Mouse (Mus musculus) T-helper 2 cell (primary cell): Measurements from ENCODE around the gene Nmnat2.

ENCODE experiments used
- in situ Hi-C: fragments of 300-600 bp; cut with MboI, MseI; formaldehyde crosslinking; loops from one replicate; pipeline ENCODE4 v1.15.1; 2025; ENCODE audit warnings: high pct_unique_total_duplicates

Nmnat2 gene

DNA sequence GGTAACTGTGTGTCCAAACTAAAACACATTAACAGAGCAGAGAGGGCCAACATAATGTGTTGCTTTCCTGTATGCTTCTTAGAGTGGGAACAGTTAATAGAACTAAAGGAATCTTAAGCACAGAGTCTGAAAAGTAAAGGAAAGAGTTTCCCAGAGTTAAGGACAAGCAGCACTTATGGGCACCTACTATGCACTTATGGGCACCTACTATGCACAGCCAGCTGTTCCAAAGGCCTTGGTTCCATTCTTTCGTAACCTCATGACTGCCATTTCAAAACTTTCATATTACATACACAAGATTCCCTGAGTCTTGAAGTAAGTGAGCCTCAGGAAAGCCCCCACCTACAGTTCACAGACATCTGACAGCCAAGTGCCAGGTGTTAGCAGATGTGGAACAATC is 64.3 kb downstream of the Nmnat2 start:
- in situ Hi-C loops: no loop called here

DNA sequence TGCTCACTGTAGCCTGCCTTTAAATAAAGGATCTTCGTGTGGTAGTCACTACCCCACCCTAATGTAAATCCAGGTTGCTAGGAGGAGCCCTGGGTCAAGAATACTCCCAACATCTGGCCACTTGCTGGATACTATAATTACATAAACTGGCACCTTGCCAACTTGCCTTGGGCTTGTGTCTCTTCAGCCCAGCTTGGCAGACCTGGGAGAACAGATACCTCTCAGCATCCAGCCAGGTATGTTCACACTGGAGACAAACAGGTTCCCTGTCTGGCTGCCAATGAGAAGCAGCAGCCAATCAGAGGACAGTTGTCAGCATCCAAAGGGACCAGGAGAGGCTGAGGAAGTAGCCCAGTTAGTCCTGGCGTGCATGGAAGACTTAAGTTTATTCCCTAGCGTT is 64.8 kb downstream of the Nmnat2 start:
- in situ Hi-C loops: no loop called here

DNA sequence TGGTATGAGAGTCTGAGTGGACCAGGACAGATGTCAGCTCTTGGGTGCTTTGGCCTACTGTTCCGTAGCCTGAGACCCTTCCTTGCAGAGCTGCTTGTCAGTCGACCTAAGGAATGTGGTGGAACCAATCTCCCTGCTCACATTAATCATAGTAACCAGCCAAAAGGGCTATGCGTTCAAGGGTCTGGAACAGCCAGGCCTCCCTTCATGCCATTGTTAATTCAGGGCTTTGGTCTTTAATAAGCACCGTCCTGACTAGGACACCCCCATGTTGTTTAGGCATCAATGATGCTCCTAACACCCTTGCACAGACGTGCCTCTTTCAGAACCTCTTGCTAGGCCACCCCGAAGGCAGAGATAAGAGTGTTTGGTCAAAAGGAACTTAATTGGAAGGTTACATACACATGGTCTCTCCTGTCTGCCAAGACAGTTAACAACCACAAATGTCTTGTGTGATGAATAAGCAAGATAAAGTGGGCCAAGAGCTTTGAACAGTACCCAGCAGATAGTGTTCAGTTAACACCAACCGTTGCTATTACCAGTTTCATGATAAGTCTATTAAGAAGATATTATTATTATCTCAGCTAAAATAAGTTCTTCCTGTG is 66.3 kb downstream of the Nmnat2 start:
- in situ Hi-C loops: no loop called here

DNA sequence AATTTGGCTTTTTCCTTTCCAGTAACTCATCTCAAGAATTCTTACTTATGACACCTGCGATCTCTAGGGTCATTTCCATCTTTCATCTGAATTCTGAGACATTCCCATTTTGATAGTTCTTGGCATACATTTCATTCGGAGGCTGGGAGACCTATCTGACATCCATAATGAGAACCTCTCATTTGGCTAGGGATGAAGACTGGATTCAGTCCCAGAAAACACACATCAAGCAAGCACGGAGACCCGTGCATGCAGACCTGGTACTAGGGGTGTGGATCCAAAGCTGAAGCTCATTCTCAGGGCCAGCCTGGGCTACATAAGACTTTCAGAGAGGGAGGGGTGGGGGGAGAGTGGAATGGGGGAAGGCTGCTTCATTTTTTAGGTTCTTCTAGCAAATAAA is 68.2 kb downstream of the Nmnat2 start:
- in situ Hi-C loops: no loop called here

DNA sequence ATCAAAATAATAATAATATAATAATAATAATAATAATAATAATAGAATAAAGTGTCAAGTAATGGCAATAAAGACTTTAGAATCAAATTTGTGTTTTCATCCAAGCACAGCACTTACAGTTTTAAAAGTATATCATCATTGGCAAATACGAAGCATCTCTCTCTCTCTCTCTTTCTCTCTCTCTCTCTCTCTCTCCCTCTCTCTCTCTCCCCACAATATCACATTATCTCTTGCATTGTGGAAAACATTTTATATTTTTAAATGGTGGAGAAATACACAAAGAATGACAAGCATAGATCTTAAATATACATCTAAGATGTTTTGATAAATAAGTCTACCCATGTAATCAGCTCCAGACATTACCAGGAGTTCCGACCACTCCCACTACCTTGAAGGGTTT is 69.1 kb downstream of the Nmnat2 start:
- in situ Hi-C loops: no loop called here

DNA sequence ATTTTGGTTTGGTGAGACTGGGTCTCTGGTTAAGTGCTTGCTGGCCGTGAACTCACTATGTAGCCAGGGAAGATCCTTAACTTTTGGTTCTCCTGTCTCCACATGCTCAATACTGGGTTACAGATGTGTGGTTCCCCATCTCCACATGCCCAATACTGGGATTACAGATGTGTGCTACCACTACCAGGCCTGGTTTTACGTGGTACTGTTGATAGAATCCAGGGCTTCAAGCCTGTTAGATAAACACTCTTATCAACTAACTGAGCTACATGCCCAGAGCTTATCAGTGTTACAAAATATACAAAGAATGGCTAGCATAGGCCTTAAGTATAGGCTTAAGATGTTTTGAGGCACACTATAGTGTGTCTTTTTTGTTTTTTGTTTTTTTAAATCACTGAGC is 69.7 kb downstream of the Nmnat2 start:
- in situ Hi-C loops: no loop called here

DNA sequence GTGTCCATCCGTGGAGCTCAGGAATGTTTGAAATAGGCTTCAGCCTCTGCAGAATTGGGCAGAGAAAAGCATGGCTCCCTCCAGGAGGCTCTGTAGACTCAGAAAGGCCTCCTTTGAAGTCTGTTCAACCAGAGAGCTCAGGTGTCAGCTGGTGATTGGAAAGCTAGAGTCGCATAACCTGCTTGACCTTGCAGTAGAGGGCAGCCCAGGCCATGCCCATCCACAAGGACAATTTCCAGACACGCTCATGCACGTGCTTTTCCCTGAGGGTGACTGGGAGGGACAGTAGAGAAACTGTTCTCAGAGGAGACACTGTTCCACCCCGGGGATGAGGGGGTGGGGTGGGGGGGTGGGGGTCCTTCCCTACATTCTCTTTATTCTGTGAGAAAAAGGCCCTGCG is 76.6 kb downstream of the Nmnat2 start:
- in situ Hi-C loops: no loop called here

DNA sequence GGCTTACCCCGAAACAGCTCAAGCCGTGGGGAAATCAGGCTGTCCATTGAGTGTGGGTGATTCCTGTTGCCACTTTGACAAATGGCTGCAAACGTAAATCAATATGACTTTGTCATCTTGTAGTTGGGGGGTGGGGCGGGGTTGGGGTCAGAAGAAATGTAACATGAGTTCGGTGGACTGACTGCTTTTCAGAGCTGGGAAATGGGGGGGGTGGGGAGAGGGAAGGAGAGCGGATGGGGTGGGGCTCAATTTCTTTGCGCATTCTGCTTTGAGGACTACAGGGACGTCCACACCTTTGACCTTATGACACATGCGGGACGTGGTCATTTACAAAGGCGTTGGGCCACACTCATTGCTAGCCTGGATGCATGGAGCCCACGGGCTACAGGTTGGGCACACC is 77.2 kb downstream of the Nmnat2 start:
- in situ Hi-C loops: no loop called here

DNA sequence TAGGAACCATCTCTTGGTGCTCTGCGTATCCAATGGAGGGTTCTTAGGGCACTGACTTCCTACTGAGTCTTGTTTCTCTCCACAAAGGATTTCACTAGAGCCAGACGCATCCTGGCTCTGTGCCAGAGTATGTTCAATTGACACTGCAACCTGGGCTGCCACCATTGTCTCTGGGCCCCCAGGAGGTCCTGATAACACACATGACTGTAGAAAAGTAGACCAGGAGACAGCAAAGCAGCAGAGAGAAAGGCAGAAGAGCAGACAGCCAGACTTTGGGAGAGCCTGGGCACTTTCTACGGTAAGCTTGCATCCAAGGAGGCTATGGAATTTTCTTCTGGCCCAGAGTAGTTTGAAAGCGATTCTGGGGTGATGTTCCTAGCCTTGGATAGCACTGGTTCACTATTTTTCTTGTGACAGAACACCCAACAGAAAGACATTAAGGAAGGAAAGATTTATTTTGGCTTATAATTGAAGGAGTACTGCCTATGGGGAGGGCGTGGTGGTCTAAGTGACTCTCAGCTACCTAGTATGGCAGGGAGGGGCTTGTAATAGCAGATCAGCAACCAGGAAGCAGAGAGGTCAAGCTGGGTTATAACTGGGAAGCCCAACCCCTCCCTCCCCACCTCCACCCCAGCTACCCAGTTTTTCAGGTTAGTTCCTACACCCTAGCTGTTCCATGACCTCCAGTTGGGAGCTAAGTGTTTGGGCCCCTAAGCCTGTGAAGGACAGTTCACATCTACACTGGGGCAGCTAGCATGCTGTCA is 78.5 kb downstream of the Nmnat2 start:
- in situ Hi-C loops: no loop called here

DNA sequence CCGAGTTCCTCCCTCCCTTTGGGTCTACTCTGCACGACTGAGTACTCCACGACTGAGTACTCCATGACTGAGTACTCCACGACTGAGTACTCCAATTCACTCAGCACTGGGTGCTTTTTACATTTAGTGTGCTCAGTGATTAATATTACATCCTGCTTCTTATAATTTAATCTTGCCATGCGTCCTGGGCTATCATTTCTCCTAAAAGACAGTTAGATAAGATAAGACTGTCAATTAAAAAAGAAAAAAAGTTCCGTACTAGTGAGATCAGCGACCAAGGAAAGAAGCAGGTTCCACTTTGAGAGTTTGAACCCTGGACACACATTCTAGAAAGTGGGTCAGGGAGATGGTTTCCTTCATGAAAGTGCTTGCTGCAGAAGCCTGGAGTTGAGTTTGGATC is 79.3 kb downstream of the Nmnat2 start:
- in situ Hi-C loops: no loop called here

DNA sequence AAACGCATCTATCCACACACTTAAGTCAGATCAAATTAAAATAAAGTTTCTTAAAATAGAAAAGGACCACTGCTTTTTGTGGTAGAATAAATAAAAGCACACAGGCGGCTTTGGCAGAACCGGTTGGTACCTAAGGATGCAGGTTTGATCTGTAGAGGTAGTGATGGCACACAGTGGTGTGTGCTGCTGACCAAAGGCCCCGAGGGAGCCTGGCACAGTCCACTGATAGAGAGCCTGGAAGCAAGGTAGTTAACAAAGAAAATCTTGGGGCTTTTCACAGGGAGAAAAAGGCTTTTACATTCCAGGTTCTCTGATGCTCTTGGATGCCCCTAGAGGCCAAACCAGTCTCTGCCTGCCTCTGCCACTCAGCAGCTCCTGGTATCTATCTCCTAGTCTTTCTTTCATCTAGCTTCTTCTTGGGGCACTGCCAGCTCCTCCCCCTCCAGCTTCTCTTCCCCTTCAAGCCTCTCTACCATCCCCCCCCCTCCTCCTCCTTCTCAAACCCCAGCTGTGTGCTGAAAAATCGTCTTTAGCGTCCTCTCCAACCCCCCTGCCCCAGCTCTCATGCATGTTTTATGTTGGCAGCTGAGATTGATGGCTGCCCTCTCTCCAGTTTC is 80.6 kb downstream of the Nmnat2 start:
- in situ Hi-C loops: no loop called here

DNA sequence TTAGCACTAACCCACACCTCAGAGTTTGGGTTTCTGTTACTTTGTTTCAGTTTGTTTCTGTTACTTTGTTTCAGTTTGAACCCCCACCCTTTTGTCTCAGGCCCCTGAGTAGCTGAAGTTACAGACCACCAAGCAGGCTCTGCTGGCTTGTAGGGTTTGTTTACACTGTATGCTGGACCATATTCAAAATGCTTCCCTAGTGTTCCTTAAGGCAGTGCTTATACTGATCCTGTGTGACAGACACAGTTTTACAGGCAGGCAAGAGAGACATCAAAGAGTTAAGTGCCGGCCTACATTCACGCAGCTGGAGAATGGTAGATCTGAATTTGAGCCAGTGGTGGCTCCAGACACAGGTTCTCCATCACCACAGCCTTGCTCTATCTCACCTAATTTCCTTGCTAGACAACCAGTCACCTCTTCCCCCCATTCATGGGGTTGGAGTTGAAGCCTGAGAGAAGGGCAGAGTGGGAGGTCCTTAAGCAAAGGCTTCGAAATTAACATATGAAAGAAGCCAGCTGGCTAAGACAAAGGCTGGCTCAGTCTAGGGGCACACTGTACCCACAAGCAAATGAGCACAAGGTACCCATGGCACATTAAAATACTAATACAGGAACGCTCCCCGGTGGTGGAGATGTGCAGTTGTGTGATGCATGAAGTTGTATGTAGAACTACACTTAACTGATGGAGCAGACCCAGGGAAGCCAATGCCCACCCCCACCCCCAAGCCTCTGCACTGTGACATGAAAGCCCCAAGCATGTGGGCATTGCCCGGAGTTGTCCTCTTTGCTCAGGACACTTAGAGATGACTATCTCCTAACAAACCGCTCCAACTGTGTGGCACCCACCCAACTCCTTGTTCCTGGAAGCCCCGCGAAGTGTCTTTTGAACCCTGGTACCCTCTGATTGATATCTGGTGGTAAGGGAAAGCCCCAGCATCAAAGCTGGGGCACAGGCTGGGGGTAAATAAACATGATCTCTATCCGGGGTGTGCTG is 82.9 kb downstream of the Nmnat2 start:
- in situ Hi-C loops: no loop called here

DNA sequence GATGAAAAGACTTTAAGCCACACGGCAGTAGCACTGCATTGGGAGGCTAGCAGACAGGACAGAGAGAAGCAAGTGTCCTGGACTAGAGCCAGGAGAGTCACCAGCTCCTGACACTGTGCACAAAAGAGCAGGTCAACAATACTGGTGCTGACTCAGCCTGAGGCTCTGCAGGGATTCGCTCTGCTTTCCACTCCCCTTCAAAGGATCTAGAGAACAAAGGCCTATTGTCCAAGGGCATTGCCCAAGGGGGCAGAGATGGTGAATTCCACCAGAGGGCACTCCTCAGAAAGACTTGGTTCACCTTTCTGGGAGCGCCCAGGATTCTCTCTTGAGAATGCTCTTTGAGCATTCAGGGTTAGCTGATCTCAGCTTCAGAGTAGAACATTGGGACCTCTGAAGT is 85.3 kb downstream of the Nmnat2 start:
- in situ Hi-C loops: loop anchor here (10.0 kb wide), 1 partner anchor 1915 kb away; no protein-coding TSS in a partner anchor

DNA sequence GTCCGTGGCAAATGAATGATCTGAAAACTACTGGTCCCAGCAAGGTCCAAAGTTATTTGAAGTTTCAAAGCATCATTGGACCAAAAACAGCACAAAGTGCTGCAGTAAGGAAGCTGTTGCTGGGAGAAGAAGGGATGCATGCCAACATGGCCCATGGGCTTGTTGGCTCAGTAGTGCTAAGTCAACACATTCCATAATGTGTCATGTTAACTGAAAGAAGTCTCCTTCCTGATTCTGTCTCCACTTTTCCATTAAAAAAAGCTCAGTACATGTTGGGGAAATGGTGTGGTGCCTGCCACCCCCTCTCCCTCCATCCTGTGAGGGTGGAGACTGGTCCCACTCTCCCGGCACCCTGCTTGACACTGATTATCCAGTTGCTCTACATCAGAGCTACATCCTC is 86.3 kb downstream of the Nmnat2 start:
- in situ Hi-C loops: loop anchor here (10.0 kb wide), 1 partner anchor 1914 kb away; no protein-coding TSS in a partner anchor

DNA sequence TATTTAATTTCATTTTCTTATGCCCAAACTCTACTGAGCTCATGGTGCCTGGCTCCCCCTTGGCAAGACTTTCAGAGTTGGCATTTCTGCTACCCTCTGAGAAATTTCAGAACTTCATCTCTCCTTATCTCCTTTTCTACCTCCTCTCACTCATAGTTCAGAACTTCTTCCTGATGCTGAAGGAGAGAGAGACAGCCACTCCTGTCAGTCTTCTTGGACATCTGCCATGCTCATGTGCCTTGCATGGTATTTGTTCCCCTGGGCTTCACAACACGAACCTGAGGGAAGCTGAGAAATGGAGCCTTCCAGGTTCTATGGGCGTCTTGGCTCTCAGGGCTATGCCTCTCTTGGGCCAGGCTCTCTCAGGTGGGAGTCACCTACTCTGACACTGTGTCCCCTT is 87.5 kb downstream of the Nmnat2 start:
- in situ Hi-C loops: loop anchor here (10.0 kb wide), 1 partner anchor 1912 kb away; no protein-coding TSS in a partner anchor

DNA sequence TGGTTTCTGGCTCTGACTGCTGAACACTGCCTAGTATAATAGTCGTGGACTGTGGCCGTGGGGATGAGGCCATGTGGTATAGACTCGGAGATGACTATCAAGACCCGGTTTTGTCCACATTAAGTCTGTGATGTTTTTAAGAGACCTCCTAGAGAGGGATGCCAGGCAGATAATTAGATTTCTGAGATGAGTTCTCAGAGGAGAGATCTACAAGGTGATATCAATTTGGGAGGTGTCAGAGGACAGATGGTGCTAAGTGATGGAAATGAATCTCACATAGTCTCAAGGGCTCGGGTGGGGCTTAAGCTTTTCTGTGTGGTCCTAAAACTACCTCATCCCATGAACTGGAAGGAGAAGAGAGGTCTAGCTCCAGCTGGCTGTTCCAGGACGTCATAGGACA is 88.5 kb downstream of the Nmnat2 start:
- in situ Hi-C loops: loop anchor here (10.0 kb wide), 1 partner anchor 1911 kb away; no protein-coding TSS in a partner anchor

DNA sequence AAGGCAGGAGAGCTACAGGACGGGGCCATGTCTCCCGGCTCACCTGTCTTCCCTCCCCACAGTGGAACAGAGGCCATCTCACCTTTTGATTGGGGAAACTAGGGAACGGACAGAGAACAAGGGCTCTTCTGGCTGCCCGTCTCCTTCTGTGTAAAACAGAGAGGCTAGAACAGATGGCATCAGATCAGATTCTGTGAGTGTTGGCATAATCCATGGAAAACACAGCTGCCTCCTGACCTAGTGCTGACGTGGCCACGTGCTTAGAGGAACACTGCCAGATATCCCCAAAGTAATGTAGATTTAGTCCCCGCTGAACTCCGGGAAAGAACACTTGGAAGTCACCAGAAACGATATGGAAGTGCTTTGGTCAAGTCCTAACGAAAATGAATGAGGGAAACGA is 90.6 kb downstream of the Nmnat2 start:
- in situ Hi-C loops: loop anchor here (10.0 kb wide), 1 partner anchor 1909 kb away; no protein-coding TSS in a partner anchor

DNA sequence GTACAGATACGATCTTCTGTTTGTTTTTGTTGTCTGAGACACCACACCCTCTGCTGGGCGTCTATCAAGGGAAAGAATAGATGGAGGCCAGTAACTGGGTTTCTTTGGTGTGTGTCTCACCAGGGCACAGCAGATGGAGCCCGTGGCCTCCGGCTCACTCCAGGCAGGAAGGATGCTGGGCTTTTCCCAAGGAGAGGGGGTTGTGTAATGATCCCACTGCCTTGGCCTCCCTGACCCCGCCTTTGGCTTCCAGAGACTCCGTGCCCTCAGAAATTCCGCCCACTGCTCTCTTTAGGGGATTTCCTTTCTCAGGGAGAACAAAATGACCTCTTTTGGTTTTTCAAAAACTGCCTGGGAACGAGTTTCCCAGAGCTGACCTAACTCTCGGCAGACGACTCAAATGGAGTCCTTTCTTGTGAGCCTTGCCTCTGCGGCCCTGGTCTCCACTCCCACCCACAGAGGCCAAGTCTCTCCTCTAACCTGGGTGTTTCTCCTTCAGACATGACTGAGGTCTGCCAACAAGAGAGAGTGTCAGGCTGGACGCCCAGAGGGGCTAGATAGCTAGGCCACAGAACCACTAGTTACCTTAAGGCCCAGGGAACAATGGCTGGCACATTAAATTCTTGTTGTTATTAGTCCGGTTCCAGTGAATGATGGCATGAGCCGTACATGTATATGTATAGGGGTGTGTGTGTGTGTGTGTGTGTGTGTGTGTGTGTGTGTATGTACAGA is 93.5 kb downstream of the Nmnat2 start:
- in situ Hi-C loops: loop anchor here (10.0 kb wide), 1 partner anchor 1906 kb away; no protein-coding TSS in a partner anchor

DNA sequence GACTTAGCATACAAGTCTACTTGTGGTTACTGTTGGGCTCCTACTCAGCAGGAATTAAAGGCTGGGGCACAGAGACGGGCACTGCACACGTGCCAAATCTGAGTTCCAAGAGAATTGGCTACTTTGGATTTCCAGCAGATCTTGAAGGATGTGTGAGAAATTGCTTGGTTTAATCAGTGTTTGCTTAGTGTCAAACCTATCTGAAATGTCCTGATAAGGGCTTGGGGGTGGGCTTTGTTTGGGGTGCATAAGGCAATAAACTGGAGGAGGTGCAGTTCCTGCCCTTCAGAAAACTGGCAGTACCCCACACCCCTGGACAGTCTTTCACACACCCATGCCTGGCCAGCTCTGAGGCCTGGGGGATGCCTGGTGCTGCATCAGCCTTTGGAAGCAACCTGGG is 94.7 kb downstream of the Nmnat2 start:
- in situ Hi-C loops: loop anchor here (10.0 kb wide), 1 partner anchor 1905 kb away; no protein-coding TSS in a partner anchor

DNA sequence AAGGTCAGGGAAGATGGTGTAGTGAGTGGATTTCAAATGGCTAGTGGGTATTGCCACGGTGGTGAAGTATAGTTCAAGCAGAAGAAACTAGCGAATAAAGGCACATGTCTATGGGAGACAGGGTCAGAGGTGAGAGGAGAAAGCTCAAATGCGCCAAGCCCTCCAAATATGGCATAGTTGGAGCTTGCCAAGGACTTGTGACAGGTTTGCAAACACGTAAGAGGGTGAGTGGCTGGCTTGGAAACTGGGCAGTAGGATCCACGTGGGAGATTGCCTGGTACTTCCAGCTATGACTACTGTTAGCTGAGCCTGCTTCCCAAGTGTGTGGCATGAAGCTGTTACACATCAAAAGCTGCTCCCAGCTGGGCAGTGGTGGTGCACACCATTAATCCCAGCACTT is 96.7 kb downstream of the Nmnat2 start:
- in situ Hi-C loops: loop anchor here (25.0 kb wide), 1 partner anchor 264 kb away; no protein-coding TSS in a partner anchor

DNA sequence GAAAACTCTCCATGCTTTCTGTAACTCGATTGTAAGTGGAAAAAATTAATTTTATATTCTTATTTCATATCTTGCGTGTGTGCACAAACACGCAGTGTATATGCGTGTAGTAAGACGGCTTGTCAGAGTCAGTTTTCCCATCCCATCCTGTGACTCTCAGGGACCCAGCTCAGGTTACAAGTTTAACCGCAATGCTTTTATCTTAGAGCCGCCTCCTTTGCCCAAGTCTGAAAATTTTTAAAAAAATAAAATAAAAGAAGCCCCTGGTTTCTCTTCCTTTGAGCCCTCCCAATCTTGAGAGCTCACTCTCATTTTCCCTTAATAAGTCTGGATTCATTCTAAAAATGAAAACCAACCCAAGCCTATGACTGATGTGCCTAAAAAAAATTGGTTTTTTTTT is 98.8 kb downstream of the Nmnat2 start:
- in situ Hi-C loops: loop anchor here (25.0 kb wide), 1 partner anchor 266 kb away; no protein-coding TSS in a partner anchor
